In genomic region chr1:92043989-92044388, GRCm38 (mm10) we compare ENCODE assay signal across 18 mouse cellular contexts.
DNase-seq lines count a peak whose midpoint lies in the region; ATAC-seq and TF ChIP-seq lines count a peak whose summit lies in the region.
"Had no signal": no experiment of that assay in that cellular context is flagged by ENCODE, and none has a peak within 500 bp of the region (broad histone marks: within the 10 kb centered on the region; RNA-seq: fewer than 3 reads in every experiment).

No protein-coding gene starts in this region.

- ATAC-seq in cerebellum, adult (ENCODE audit: insufficient number of reproducible peaks, low FRiP score, low TSS enrichment): 0 out of 2 replicates have a peak, but pooled peaks have one; percentile 45
- ATAC-seq in frontal cortex, adult (ENCODE audit: low TSS enrichment): peak; percentile 71
- no peak for ATAC-seq in kidney, postnatal 0 days (replicated peaks; ENCODE audit: low FRiP score, low read depth)
- ATAC-seq in kidney, embryonic 14.5 days (ENCODE audit: low FRiP score, low TSS enrichment): no peak
- ATAC-seq: CD4-positive, CD25-positive, alpha-beta regulatory T cell, adult 4 months; intestine, embryonic 15.5 days; midbrain, embryonic 13.5 days had no signal

- no peak overlapping the region for H3K4me3 ChIP-seq in kidney, postnatal 0 days (replicated peaks; ENCODE audit: low read depth, low read length)
- H3K4me3 ChIP-seq in kidney, embryonic 14.5 days (ENCODE audit: low read length): no peak overlapping the region
- H3K4me3 ChIP-seq: intestine, embryonic 15.5 days; left cerebral cortex, adult 2 months; liver, embryonic 13.5 days; midbrain, embryonic 13.5 days had no signal

- no peaks in the 10 kb centered on the region for H3K36me3 ChIP-seq in kidney, postnatal 0 days (ENCODE audit: insufficient read depth, low read length)
- H3K36me3 ChIP-seq in kidney, embryonic 14.5 days (ENCODE audit: control insufficient read depth, insufficient read depth, low read length): no peaks in the 10 kb centered on the region
- H3K36me3 ChIP-seq: intestine, embryonic 15.5 days; liver, embryonic 13.5 days; midbrain, embryonic 13.5 days had no signal

- no peak overlapping the region for H3K9ac ChIP-seq in kidney, postnatal 0 days (ENCODE audit: low read depth, low read length)
- no peak overlapping the region for H3K9ac ChIP-seq in kidney, embryonic 14.5 days (ENCODE audit: low read depth, low read length)
- H3K9ac ChIP-seq: hindbrain, embryonic 14.5 days; intestine, embryonic 15.5 days; liver, embryonic 13.5 days; midbrain, embryonic 13.5 days had no signal

- no peak for TF ChIP-seq CTCF in kidney, postnatal 0 days (IDR thresholded peaks at IDR 0.05; ENCODE audit: low read depth)

- H3K27me3 ChIP-seq in kidney, postnatal 0 days (ENCODE audit: insufficient read depth, low read length): no peaks in the 10 kb centered on the region
- H3K27me3 ChIP-seq in kidney, embryonic 14.5 days (ENCODE audit: control insufficient read depth, insufficient read depth, low read length): no peaks in the 10 kb centered on the region
- H3K27me3 ChIP-seq: intestine, embryonic 15.5 days; liver, embryonic 13.5 days; midbrain, embryonic 13.5 days had no signal

- DNase-seq in cerebellum, adult 8-10 months: no peak
- DNase-seq in frontal cortex, postnatal 14 days (ENCODE audit: low spot score in 2 of 2): no peak
- DNase-seq in kidney, postnatal 0 days (ENCODE audit: low spot score): peak; percentile 26
- peak; percentile 33 for DNase-seq in adipocyte (ENCODE audit: low spot score)
- no peak for DNase-seq in thymus, adult 18-20 months
- DNase-seq: liver, embryonic 13.5 days; right cerebral cortex, postnatal 14 days; thymus, postnatal 25 days had no signal

- H3K9me3 ChIP-seq in kidney, postnatal 0 days (replicated peaks; ENCODE audit: low read length): no peaks in the 10 kb centered on the region
- no peaks in the 10 kb centered on the region for H3K9me3 ChIP-seq in kidney, embryonic 14.5 days (ENCODE audit: control insufficient read depth, low read length)
- H3K9me3 ChIP-seq: G1E; intestine, embryonic 15.5 days; liver, embryonic 13.5 days; midbrain, embryonic 13.5 days had no signal

- H3K27ac ChIP-seq in kidney, postnatal 0 days: no peak overlapping the region
- H3K27ac ChIP-seq in kidney, embryonic 14.5 days (ENCODE audit: low read depth, low read length): no peak overlapping the region
- H3K27ac ChIP-seq: hindbrain, embryonic 14.5 days; intestine, embryonic 15.5 days; left cerebral cortex, adult 2 months; liver, embryonic 13.5 days; midbrain, embryonic 13.5 days; stomach, postnatal 0 days had no signal

- H3K4me1 ChIP-seq in kidney, postnatal 0 days (replicated peaks; ENCODE audit: insufficient read depth, low read length): no peaks in the 10 kb centered on the region
- no peaks in the 10 kb centered on the region for H3K4me1 ChIP-seq in kidney, embryonic 14.5 days (ENCODE audit: control insufficient read depth, insufficient read depth, low read length)

- no peak overlapping the region for H3K4me2 ChIP-seq in kidney, postnatal 0 days (ENCODE audit: low read length)
- H3K4me2 ChIP-seq in kidney, embryonic 14.5 days (replicated peaks; ENCODE audit: low read depth, low read length): no peak overlapping the region
- H3K4me2 ChIP-seq: hindbrain, embryonic 14.5 days; intestine, embryonic 15.5 days; liver, embryonic 13.5 days; midbrain, embryonic 13.5 days had no signal

Comparison
In these comparisons a context has a peak if more than half of its experiments do, and no peak if none do; other contexts are left out.
1. ATAC-seq: peak in cerebellum, adult (single experiment) and frontal cortex, adult (single experiment); none in kidney, postnatal 0 days (single experiment) and kidney, embryonic 14.5 days (single experiment).
2. DNase-seq: peak in kidney, postnatal 0 days (single experiment) and adipocyte (single experiment); none in cerebellum, adult 8-10 months (single experiment), frontal cortex, postnatal 14 days (0 of 2) and thymus, adult 18-20 months (0 of 2).